Mouse (Mus musculus) CH12.LX (cell line): Measurements from ENCODE around the gene BC030870.

Experiments
- CTCF ChIP-seq, 2 experiments: IDR thresholded peaks in 1 of 2; conservative IDR thresholded peaks in 1 of 2; 2 replicates each; pipeline ENCODE4 v1.5.1; 2011 to 2012; ENCODE audit warnings: low read depth in 2 of 2, low read length in 2 of 2, improper control_type of control experiment in 1 of 2, inconsistent platforms in 1 of 2, mild to moderate bottlenecking in 1 of 2, moderate library complexity in 1 of 2
- EP300 ChIP-seq: IDR thresholded peaks from 2 replicates; pipeline ENCODE4 v1.6.1; 2011; ENCODE audit warnings: low read length, improper control_type of control experiment
- POLR2A ChIP-seq: IDR thresholded peaks from 2 replicates; pipeline ENCODE4 v1.6.1; 2011; ENCODE audit warnings: low read depth, mild to moderate bottlenecking, improper control_type of control experiment, low read length
- USF1 ChIP-seq: IDR thresholded peaks from 2 replicates; pipeline ENCODE4 v1.6.1; 2014; ENCODE audit warnings: low read depth, mild to moderate bottlenecking, inconsistent platforms, low read length, improper control_type of control experiment
- ZC3H11A ChIP-seq: IDR thresholded peaks from 2 replicates; pipeline ENCODE4 v1.6.1; 2012; ENCODE audit warnings: low read depth, mild to moderate bottlenecking, inconsistent platforms, low read length, improper control_type of control experiment
- ZKSCAN1 ChIP-seq: IDR thresholded peaks from 2 replicates; pipeline ENCODE4 v1.6.1; 2012; ENCODE audit warnings: low read depth, inconsistent platforms, low read length, improper control_type of control experiment, borderline replicate concordance
- ZMIZ1 ChIP-seq: IDR thresholded peaks from 2 replicates; pipeline ENCODE4 v1.6.1; 2012; ENCODE audit warnings: low read depth, mild to moderate bottlenecking, inconsistent platforms, low read length, improper control_type of control experiment
- ZNF384 ChIP-seq: IDR thresholded peaks from 2 replicates; pipeline ENCODE4 v1.6.1; 2012; ENCODE audit warnings: low read depth, low read length, improper control_type of control experiment, inconsistent platforms

GRCm38 (mm10) chr8:65099735-65100134 is 29.6 kb downstream of the BC030870 start:
- no peak for TF ChIP-seq POLR2A
- TF ChIP-seq CTCF (conservative IDR thresholded peaks at IDR 0.05 in 1 of 2, IDR thresholded peaks at IDR 0.05 in 1 of 2; ENCODE audit: low read depth in 2 of 2, low read length in 2 of 2), result no peak
- TF ChIP-seq ZMIZ1, result no peak
- TF ChIP-seq ZNF384, result no peak
- TF ChIP-seq ZC3H11A, result no peak
- no peak for TF ChIP-seq ZKSCAN1
- TF ChIP-seq EP300, result no peak
- TF ChIP-seq USF1, result no peak
